Mouse (Mus musculus): ENCODE data around the gene Mrpl16. TPM values are rescaled to one million over a fixed set of nuclear protein-coding genes. Genes with fewer than 3 reads are reported as not detected.
A peak's percentile ranks its signal among the peaks of the same experiment; 100 is the strongest.

Gene Mrpl16
- total RNA-seq, 2 experiments from 2014 or later, result 90.4 to 103 TPM

DNA sequence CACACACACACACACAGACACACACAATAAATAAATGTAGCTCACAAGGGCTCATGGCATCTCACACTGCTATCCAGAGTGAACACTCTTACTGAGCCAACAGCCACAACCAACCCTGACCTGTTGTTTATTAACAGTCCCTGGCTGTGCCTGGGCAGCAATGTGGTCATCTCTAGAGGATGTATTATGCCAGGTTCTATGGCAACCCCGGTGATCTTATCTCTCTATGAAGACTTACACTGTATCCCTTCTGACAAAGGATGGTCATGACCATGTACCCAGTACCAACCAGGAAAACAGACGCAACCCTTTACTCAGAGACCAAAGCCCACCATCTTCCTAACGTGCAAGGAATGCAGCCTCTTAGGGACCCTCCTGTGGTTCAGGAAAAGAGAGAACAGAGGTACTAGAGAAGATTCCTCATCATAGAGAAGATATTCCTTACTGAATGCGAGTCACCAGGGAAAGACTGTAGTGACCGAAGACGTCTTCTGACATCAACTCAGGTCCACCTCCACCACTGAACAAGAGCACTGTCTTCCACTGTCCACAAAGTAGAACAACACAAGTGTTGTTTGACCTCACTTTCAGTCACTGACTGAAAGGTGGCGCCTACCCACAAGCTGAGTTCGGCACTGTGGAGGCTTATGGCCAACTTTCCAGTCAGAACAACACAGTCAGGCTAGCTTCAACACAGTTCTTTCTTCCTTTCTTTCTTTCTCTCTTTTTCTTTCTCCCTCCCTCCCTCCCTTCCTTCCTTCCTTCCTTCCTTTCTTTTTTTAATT, 30.5 kb downstream of the Mrpl16 start:
- peak; percentile 73 for ATAC-seq (replicated peaks; ENCODE audit: poor library complexity, severe bottlenecking)

DNA sequence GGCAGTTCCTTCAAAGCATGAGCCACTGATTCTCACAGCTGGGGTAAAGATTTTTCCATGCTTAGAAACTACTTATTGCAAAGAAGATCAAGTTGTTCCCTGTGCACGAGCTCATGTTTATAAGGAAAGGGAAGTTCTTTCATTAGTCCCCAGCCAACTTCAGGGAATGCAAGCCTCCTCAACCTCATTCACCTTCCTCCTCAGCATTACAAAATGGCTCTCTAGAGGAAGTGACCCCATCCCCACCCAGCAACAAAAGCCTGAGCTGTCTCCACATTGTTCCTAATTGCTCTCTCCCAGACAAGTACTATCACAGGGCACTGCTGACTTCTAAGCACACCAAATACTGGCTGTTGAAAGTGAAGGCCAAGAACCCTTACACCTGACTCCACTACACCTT, 34.2 kb downstream of the Mrpl16 start:
- peak; percentile 61 for ATAC-seq (replicated peaks; ENCODE audit: poor library complexity, severe bottlenecking)

- peak; percentile 74 for ATAC-seq (replicated peaks; ENCODE audit: poor library complexity, severe bottlenecking)
Measured at GRCm38 (mm10) chr19:11807251-11807650, 37.1 kb downstream of the Mrpl16 start.

GRCm38 (mm10) chr19:11807822-11808221, 37.6 kb downstream of the Mrpl16 start:
- no peak for ATAC-seq (replicated peaks; ENCODE audit: poor library complexity, severe bottlenecking)

DNA sequence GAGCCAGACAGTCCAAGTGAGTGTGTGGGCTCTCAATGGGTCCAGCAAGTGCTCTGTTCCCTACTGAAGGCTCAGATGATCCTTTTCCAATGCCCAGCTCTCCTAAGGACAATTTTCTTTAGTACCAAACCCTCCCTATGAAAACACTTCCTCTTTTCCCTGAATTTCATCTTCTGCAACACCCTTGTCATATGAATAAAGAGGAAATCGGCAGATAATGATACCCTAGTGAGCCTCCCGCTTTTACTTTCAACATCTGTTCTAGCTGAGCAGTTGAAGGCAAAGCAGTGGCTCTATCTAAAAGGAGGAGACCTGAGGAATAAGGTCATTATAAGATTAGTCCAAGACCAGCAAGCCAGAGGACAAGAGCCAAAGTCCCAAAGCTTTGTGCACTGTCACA, 38.3 kb downstream of the Mrpl16 start:
- ATAC-seq (replicated peaks; ENCODE audit: poor library complexity, severe bottlenecking), result peak; percentile 36

GRCm38 (mm10) chr19:11810003-11810758, 40.0 kb downstream of the Mrpl16 start:
- no peak for ATAC-seq (replicated peaks; ENCODE audit: poor library complexity, severe bottlenecking)

DNA sequence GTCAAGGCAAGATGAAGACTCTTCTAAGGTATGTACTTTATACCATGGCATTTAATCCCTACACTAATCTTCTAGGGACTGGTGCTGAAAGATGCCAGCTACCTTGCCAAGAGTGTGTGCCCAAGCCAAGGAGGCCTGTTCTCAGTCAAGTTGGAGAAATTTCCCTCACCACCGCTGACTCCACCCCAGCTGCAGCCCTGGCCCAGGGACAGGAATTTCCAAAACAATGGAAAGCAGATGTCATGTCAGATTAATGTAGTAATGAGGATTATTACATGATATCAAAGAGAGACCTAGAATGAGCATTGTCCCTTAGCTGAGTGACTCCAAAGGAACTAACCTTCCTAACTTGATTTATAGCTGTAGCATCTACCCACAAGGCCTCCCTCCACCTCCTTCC, 40.7 kb downstream of the Mrpl16 start:
- ATAC-seq (replicated peaks; ENCODE audit: poor library complexity, severe bottlenecking), result no peak

- ATAC-seq (replicated peaks; ENCODE audit: poor library complexity, severe bottlenecking), result peak; percentile 20
Measured at GRCm38 (mm10) chr19:11811688-11812365, 41.6 kb downstream of the Mrpl16 start.

- ATAC-seq (replicated peaks; ENCODE audit: poor library complexity, severe bottlenecking), result no peak
Measured at GRCm38 (mm10) chr19:11813136-11813535, 42.9 kb downstream of the Mrpl16 start.

GRCm38 (mm10) chr19:11813649-11814048, 43.5 kb downstream of the Mrpl16 start:
- ATAC-seq (replicated peaks; ENCODE audit: poor library complexity, severe bottlenecking), result no peak

DNA sequence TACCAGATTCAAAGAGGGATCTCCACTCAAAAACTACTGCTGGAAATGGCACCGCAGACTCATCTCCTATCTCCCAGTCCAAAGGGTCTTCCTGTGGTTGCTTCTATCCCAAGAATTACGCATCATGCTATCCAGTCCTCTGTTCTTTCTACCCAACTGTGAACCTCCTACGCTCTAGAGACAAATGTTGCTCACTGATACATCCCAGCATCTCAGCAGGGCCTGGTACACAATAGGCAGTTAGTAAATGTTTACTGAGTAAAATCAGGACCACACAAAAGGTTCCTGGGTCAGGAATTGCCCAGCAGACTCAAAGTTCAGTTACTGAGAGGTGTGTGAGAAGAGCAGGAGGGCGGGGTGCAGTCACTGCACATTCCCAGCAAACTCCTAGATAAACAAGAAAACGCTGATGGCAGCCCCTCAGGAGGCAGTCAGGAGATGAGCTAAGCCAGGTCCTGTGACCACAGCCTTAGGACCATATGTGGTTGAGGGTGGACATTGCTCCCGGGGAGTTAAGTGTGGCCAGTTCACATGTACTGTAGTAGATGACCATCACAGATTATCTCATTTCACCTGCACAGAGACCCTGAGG, 44.6 kb downstream of the Mrpl16 start:
- no peak for ATAC-seq (replicated peaks; ENCODE audit: poor library complexity, severe bottlenecking)

DNA sequence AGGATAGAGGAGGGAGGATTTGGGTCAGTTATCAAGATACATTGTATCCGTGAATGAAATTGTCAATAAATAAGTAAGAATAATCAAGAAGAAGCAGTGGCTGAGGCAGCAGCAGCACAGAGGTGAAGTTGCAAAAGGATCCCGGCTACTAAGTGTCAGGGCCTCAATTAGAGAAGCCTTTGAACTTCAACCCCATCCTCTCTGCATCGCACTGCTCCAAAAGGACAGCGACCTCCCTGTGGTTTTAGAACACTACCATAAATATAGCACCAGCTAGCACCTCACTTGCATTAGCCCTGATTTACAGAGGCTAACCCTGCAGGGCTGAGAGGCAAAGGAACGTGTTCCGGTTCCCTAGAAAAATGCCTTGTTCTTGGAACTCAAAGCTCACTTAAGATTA, 46.5 kb downstream of the Mrpl16 start:
- no peak for ATAC-seq (replicated peaks; ENCODE audit: poor library complexity, severe bottlenecking)

- no peak for ATAC-seq (replicated peaks; ENCODE audit: poor library complexity, severe bottlenecking)
Measured at GRCm38 (mm10) chr19:11817586-11817985, 47.4 kb downstream of the Mrpl16 start.

DNA sequence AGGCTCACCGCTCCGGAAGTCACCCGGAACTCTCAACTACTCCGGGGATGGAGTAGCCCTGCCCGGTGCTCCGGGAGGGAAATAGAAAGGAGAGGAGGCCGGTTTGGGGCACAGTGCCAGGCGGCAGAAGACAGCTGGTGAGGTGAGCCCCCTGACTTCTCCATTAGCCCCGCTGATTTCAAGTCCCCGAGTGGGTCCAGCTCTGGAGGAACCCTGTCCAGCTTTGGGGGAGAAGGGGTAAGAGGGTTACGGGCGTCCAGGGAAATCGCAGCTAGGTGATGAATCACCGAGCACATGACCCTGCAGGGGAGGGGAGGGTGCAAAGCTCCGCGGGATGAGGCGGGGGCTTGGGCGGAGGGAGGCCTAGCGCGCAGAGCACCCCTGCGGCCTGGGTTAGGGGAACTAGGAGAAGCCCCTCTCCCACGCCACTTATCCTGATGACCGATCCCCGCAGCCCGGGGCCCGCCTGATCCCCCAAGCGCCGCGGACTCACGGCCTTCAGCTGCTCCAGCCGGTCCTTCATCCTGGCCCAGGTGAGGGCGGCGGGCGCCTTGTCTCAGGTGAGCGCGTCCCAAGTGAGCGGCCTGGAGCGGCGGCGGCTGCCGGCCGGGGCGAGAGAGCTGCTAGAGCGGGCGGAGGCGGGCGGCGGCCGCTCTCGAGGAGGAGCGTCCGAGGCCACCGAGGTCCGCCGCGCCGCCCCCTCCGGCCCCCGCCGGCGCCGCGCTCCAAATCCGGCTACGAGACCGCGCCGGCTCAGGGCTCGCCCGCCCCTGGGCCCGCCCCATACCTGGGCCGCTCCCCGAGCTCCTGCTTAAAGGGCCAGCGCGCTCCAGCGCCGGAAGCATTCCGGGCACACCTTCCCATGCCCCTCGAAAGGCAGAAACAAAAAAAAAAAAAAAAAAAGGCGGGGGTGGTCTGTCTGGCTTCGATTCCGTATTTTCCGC, 48.3 kb downstream of the Mrpl16 start:
- peak; percentile 28 for ATAC-seq (replicated peaks; ENCODE audit: poor library complexity, severe bottlenecking)

DNA sequence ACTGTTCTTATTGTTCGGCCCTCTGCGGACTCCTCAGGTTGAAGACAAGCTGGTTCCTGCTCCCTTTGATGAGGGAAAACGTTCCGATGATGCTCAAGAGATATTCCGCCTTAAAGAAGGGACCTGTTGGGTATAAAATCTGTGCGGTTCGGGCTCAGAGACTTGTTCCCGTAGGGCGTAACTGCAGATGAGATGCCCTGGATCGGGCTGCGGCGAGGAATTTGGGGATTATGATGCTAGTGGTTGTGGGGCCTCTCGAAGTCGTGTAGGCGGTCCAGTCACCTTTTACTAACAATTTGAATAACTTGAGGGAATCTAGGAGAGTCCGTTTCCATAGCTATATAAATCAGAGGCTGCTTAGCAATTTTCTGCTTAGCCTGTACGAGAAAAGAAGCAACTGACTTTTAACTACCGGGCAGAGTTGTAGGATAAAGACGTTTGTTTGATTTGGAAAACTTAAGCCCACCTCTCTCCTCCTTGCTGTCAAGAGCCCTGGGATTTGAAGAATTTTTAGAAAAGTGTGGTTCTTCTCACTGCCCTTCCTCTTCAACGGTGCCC, 49.0 kb downstream of the Mrpl16 start, which contains the start of gene Stx3:
Gene Stx3, minus strand, starts transcription at position 261 of the 558 bp plus-strand sequence.
- no peak for ATAC-seq (replicated peaks; ENCODE audit: poor library complexity, severe bottlenecking)

DNA sequence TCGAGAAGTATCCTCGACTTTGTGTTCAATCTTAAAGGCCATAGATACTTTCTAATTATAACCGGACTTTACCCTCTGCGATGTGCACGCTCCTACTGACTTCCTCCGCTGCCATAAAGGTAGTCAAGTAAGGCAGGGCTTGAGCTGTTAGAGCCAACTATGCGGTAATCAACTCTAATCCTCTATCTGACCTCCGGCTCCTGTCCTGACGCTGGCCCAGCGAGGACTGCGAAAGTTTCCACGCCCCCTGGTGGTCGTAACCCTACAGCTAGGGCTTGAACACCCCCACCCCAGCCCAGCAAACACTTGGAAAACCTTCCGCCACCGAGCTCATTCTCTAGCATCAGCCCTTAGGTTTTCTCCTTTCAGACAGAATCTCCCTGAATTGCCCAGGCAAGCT, 49.6 kb downstream of the Mrpl16 start:
- peak; percentile 75 for ATAC-seq (replicated peaks; ENCODE audit: poor library complexity, severe bottlenecking)

DNA sequence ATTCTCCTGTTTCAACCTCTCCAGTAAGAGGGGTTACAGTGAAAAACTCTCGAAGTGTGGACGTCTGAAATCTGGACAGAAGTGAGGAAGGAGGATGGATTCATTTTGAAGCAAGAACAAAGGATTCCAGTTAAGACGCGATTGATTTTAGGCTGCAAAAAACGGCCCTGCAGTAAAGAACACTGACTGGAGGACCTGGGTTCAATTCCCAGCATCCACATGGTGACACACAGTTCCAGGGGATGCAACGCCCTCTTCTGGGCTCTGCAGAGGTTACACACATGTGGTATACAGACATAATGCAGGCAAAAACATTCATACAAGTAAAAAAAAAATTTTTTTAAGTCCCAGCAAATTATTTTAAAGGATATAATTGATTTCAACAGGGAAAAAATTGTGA, 50.0 kb downstream of the Mrpl16 start:
- no peak for ATAC-seq (replicated peaks; ENCODE audit: poor library complexity, severe bottlenecking)

GRCm38 (mm10) chr19:11823346-11824065, 53.3 kb downstream of the Mrpl16 start:
- no peak for ATAC-seq (replicated peaks; ENCODE audit: poor library complexity, severe bottlenecking)

Data from granulocyte monocyte progenitor cell, adult 5-6 weeks (primary cell).